ENCODE assay signal across 12 mouse cellular contexts in the genomic region with DNA sequence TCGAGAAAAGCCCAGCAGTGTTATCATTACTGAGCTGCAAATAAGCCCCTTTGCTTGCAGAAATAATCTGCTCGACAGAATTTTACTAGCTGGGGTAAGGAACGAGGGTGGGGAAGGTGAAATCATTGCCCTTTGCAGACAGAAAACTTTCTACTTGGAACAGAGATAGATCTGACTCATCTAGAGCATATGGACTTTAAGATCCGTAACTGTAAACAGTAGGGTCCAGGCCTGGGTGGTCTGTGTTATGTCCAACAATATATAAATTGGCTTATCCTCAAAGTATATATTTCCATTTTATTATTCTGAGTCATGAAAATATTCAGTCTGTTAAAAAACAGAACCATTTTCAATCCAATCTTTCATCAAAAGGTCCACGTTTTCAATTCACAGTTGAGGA.
"Had no signal": no experiment of that assay in that cellular context is flagged by ENCODE, and none has a peak within 500 bp of the region (broad histone marks: within the 10 kb centered on the region; RNA-seq: fewer than 3 reads in every experiment).

No protein-coding gene starts in this region.

- H3K4me3 ChIP-seq: kidney, embryonic 15.5 days; layer of hippocampus, adult 2 months; liver, embryonic 12.5 days; lung, embryonic 15.5 days; midbrain, embryonic 13.5 days had no signal

- H3K4me2 ChIP-seq: kidney, embryonic 15.5 days; liver, embryonic 12.5 days; lung, embryonic 15.5 days; midbrain, embryonic 13.5 days had no signal

- H3K9ac ChIP-seq: kidney, embryonic 15.5 days; liver, embryonic 12.5 days; lung, embryonic 15.5 days; midbrain, embryonic 13.5 days had no signal

- H3K27ac ChIP-seq: layer of hippocampus, adult 2 months; liver, embryonic 12.5 days; lung, embryonic 15.5 days; midbrain, embryonic 13.5 days had no signal

- H3K4me1 ChIP-seq: liver, embryonic 12.5 days; midbrain, embryonic 13.5 days had no signal

- H3K36me3 ChIP-seq: kidney, embryonic 15.5 days; liver, embryonic 12.5 days; lung, embryonic 15.5 days; midbrain, embryonic 13.5 days had no signal

- ATAC-seq: liver, embryonic 12.5 days; midbrain, embryonic 13.5 days had no signal

- H3K9me3 ChIP-seq: kidney, embryonic 15.5 days; liver, embryonic 12.5 days; lung, embryonic 15.5 days; midbrain, embryonic 13.5 days had no signal

- DNase-seq: kidney, adult 18-20 months; kidney, postnatal 4 days; left cerebral cortex, postnatal 4 days; lung, postnatal 14 days; right cerebral cortex, postnatal 14 days; thymus, adult 2 months; thymus, postnatal 25 days had no signal

- H3K27me3 ChIP-seq: kidney, embryonic 15.5 days; liver, embryonic 12.5 days; lung, embryonic 15.5 days; midbrain, embryonic 13.5 days had no signal
